Mouse (Mus musculus) thymus, adult 2 months (tissue): ENCODE measurements at regions not wholly inside any gene's neighbourhood (a gene's known extent, or its start where the extent isn't known, plus 50 kb on each side); places are given as distances from the start of the nearest gene placed in this dataset.

ENCODE experiments used
- CTCF ChIP-seq: fragments of 200-500 bp; IDR thresholded peaks from 2 replicates; pipeline ENCODE4 v1.5.1; 2012; ENCODE audit warnings: mild to moderate bottlenecking, control low read depth, low read length, moderate library complexity, borderline replicate concordance; ENCODE audit not compliant: control insufficient read depth, poor library complexity, insufficient read depth; ENCODE audit errors: extremely low read depth
- POLR2A ChIP-seq: fragments of 200-500 bp; IDR thresholded peaks from 2 replicates; pipeline ENCODE4 v1.6.1; 2012; ENCODE audit warnings: mild to moderate bottlenecking, low read length, control low read depth, moderate library complexity; ENCODE audit not compliant: control insufficient read depth, poor library complexity, insufficient read depth; ENCODE audit errors: extremely low read depth

DNA sequence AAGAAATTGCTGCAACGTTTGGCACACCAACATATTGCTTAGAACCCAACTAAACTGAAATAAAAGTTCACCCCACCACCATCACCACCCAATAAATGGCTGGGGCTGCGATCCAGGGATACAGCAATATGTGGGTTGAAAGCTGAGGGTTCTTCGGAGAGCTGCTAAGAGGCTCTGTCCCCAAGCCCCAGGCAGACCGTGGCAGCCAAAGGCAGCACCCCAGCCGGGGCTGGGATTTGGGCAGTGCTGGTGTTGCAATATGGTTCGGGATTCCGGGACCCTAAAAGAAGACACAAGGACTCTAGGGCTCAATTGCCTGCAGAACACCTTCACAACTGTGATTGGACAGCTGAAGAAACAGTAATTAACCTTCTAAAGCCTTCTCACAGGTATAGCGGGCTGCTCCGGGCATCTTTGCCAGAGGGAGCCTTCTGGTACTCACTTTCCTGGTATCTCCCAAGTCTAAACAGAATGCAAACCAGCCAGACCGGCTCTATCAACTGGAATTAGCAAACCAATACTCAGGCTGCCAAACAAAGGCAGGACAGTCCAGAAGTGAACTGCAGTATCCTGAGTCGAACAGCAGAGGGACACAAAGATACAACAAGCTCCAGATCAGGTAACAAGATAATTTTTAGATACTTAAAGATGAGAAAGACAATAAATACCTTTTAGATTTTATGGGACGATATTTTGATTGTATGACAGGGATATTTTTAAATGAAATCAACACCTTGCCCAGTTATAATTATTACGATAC lies 341.1 kb downstream of the 9430069I07Rik start:
- TF ChIP-seq CTCF (no peak), POLR2A (no peak)
